Mouse (Mus musculus) forebrain, embryonic 16.5 days (tissue): ENCODE data around the gene Rpl36. TPM values are rescaled to one million over a fixed set of nuclear protein-coding genes. Genes with fewer than 3 reads are reported as not detected.
A peak's percentile ranks its signal among the peaks of the same experiment; 100 is the strongest.
"Not testable (repeated sequence)": the region's sequence is repeated elsewhere in the genome, so short reads cannot be mapped to it uniquely, and the experiment has no call there.

Experiments used
- ATAC-seq: fragments of 200-750 bp; cut with Nextera tagmentation; 2 replicates; pipeline ENCODE4 v1.8.0; 2017; ENCODE audit warnings: mild to moderate bottlenecking, moderate library complexity
- H3K27ac ChIP-seq: fragments of 300-500 bp; sonication (generic); 2 replicates; pipeline ENCODE4 v1.5.1; 2014; ENCODE audit warnings: low read length, control low read depth
- H3K27me3 ChIP-seq: fragments of 300-500 bp; sonication (generic); replicated peaks from 2 replicates; pipeline ENCODE4 v1.6.1; 2014; ENCODE audit warnings: low read length; ENCODE audit not compliant: control insufficient read depth, insufficient read depth
- H3K36me3 ChIP-seq: fragments of 300-500 bp; sonication (generic); 2 replicates; pipeline ENCODE4 v1.6.1; 2014; ENCODE audit not compliant: control insufficient read depth, insufficient read depth
- H3K4me1 ChIP-seq: fragments of 300-500 bp; sonication (generic); replicated peaks from 2 replicates; pipeline ENCODE4 v1.6.1; 2014; ENCODE audit warnings: low read length; ENCODE audit not compliant: control insufficient read depth, insufficient read depth
- H3K4me2 ChIP-seq: fragments of 300-500 bp; sonication (generic); 2 replicates; pipeline ENCODE4 v1.6.1; 2014; ENCODE audit warnings: mild to moderate bottlenecking, low read length, control low read depth
- H3K4me3 ChIP-seq: fragments of 300-500 bp; sonication (generic); replicated peaks from 2 replicates; pipeline ENCODE4 v1.5.1; 2014; ENCODE audit warnings: mild to moderate bottlenecking, low read length, control low read depth
- H3K9ac ChIP-seq: fragments of 300-500 bp; sonication (generic); replicated peaks from 2 replicates; pipeline ENCODE4 v1.6.1; 2014; ENCODE audit warnings: low read depth, low read length, control low read depth
- H3K9me3 ChIP-seq: fragments of 300-500 bp; sonication (generic); 2 replicates; pipeline ENCODE4 v1.6.1; 2016; ENCODE audit warnings: low read length; ENCODE audit not compliant: control insufficient read depth
- WGBS: fragments of 180-500 bp; shearing (Covaris S2); extraction: QIAGEN DNeasy Blood & Tissue Kit; methylation state at CpG from one replicate; pipeline ENCODE4 v1.1.7; 2014; 5-methylcytosine and 5-hydroxymethylcytosine counted together
- polyA plus RNA-seq: library from polyadenylated mRNA; unstranded; fragments of >200 nt; fragmentation: Nextera tagmentation; extraction: Ambion mirVana; gene quantifications from 2 replicates; pipeline ENCODE4 v1.2.1, GENCODE M21; 2015

The Rpl36 gene
- polyA plus RNA-seq, 1 experiment from 2014 or later = 921 TPM

DNA sequence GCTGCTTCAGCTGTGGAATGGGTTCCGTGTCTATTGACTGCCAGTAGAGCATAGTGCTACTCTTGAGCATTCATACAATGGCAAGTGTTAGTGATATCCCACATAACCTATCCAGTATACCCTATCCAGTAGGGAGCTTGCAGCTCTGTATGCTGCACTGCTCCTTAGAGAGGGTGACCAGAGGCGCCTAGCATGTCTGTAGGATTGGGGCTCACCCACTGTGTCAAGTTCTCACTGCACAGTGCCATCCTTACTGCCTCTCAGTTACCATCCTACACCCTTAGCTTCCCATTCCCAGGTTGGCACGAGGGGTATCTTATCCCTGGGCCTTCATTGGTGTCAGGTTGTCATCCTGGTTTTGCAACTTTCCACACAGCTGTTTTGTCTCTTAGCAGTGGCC, 8.8 kb upstream of the Rpl36 start:
- no peaks in the 10 kb centered on the region for H3K27me3 ChIP-seq
- no peak for ATAC-seq
- H3K9me3 ChIP-seq = no peaks in the 10 kb centered on the region
- H3K4me1 ChIP-seq = peaks cover 11% of the 10 kb centered on the region
- no peak overlapping the region for H3K4me2 ChIP-seq
- no peak overlapping the region for H3K9ac ChIP-seq
- 92% methylated on average over 3 of the region's 3 CpGs for WGBS
- H3K27ac ChIP-seq = no peak overlapping the region
- H3K36me3 ChIP-seq = peaks cover 69% of the 10 kb centered on the region
- H3K4me3 ChIP-seq = no peak overlapping the region

DNA sequence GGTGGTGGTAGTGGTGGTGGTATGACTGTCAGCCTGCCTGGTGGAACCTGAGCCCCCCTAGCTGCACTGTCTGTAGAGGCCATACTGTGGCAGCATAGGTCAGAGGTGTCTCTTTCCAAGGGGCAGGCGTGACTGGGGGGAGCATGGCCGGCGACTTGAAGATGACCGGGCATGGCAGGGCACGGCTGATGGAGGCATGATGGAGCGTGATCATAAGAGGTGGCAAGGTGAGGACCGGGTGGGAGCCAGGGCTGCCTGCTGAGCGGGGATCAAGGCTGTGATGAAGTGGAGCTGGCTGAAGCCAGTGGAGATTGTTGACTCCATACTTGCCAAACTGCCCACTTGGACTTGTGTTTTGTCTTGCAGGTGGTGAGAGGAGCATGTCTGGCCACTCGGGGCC, 7.8 kb upstream of the Rpl36 start:
- no peak for ATAC-seq
- Histone ChIP-seq H3K9me3 (no peaks in the 10 kb centered on the region), H3K27me3 (no peaks in the 10 kb centered on the region), H3K27ac (no peak overlapping the region), H3K36me3 (peaks cover 61% of the 10 kb centered on the region), H3K4me3 (no peak overlapping the region), H3K4me1 (peaks cover 16% of the 10 kb centered on the region), H3K9ac (no peak overlapping the region), H3K4me2 (no peak overlapping the region)
- 87% methylated on average over 9 of the region's 9 CpGs for WGBS

DNA sequence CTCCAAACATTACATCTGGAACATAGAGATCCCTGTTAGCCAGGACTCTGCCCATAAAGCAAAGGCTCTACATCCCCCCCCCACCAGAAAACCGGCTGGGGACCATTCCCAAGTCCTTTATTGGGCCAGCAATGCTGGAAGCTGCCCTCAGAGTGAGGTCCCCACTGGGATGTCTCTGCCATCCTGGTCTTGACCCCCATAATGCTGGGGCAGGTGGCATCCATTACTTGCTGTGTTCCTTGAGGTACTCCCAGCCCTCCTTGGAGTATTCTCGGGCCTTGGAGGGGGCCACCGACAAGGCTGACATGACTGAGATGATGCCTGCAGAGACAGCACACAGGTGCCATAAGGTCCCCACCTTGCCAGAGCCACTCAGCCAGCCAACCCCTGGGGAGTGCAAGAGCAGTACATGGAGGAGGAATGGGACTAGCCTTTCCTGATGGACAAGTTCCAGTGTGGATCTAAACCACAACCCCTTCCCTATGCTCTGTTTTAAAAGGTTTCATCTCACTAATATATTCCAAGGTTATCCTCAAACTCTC, 5.6 kb upstream of the Rpl36 start:
- Histone ChIP-seq H3K27ac (no peak overlapping the region), H3K4me1 (peaks cover 20% of the 10 kb centered on the region), H3K36me3 (peaks cover 42% of the 10 kb centered on the region), H3K27me3 (no peaks in the 10 kb centered on the region), H3K9me3 (no peaks in the 10 kb centered on the region), H3K4me2 (no peak overlapping the region), H3K9ac (no peak overlapping the region), H3K4me3 (no peak overlapping the region)
- ATAC-seq = no peak
- 80% methylated on average over 3 of the region's 3 CpGs for whole genome bisulfite sequencing

DNA sequence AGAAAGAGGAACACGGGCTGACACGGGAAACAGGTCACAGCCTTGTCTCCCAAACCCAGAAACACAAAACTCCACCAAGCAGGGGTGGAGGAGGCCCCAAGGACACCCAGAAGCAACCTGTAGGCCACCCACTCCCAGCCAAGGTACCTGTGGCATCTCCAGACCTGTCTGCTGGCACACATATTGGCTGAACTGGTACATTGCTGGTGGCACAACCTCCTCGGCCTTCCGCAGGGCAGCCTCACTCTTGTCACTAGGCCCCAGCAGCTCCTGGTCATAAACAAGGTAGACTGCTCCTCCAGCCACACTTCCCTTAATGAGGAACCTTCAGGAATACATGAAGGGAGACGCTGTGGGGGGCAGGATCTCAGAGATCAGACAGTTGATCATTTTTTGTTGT, 4.5 kb upstream of the Rpl36 start:
- no peak for ATAC-seq
- Histone ChIP-seq H3K27me3 (no peaks in the 10 kb centered on the region), H3K4me2 (peak overlapping the region; percentile 89), H3K4me1 (peaks cover 22% of the 10 kb centered on the region), H3K27ac (no peak overlapping the region), H3K36me3 (peaks cover 31% of the 10 kb centered on the region), H3K9me3 (no peaks in the 10 kb centered on the region), H3K9ac (0 out of 2 replicates have a peak overlapping the region, but pooled peaks have one; percentile 26), H3K4me3 (peak overlapping the region; percentile 76)
- 56% methylated on average over 5 of the region's 5 CpGs for WGBS

DNA sequence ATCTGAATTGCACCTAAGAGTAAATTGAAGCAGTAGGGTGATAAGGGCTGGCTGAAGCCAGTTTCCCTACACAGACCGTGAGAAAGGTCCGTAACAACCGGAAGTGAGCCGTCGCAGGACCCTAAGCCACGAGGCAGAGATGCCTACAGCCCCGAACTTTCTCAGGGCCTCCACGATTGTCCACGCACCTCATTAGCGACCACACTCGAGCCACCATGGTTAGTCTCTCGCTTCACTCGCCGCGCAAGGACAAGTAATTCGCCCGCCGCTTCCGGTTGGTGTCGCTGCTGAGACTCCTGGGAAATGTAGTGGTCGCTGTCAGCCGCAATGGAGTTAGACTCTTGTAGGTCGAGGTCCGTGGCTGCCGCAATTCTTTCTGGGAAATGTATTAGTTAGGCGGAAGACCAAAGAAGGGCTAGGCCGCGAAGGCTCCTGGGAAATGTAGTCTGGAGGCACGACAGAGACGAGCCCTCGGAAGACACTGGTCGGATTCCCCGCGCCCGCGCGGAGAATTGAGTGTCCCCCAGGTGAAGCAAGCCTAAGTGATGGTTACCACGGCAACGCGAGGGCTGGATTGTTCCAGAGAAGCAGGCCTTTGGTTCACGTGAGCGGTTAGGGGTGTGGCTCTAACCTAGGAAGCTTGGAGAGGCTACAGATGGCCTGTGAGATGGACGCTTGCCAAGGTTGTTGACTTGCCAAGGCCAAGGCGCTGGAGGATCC, 3.6 kb upstream of the Rpl36 start, which contains the start of gene 2410015M20Rik:
TSS of gene 2410015M20Rik (minus strand) at position 320 of the 720 bp plus-strand sequence.
- Histone ChIP-seq H3K36me3 (peaks cover 22% of the 10 kb centered on the region), H3K9me3 (no peaks in the 10 kb centered on the region), H3K4me3 (peak within 1 kb of the TSS; percentile 76), H3K4me1 (peaks cover 28% of the 10 kb centered on the region), H3K9ac (peak within 1 kb of the TSS; percentile 80), H3K27me3 (no peaks in the 10 kb centered on the region), H3K4me2 (peak within 1 kb of the TSS; percentile 89), H3K27ac (peak within 1 kb of the TSS; percentile 63)
- ATAC-seq = peak; percentile 90
- WGBS = under 1% methylated on average over 44 of the region's 44 CpGs

DNA sequence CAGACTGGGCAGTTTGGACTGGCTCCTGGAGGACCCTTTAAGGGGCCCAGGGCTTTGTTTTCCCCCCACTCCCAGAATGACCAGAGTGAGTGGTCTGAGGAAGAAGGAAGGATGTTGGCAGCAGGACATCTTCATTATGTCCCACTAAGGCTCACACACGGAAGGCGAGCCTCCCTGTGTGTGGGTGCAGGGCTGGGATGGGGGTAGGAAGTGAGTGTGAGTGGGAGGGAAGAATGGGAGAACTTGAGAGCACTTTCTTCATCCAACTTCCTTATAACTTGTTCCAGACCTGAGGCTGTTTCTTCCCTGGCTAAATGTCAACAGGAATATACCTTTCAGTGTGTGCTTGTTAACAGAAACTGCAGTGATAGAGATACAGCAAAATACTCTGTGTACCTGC, 1.9 kb upstream of the Rpl36 start:
- WGBS = 67% methylated on average over 2 of the region's 2 CpGs
- H3K27ac ChIP-seq = no peak overlapping the region
- H3K9me3 ChIP-seq = no peaks in the 10 kb centered on the region
- no peak overlapping the region for H3K4me2 ChIP-seq
- ATAC-seq = no peak
- H3K9ac ChIP-seq = no peak overlapping the region
- peaks cover 11% of the 10 kb centered on the region for H3K36me3 ChIP-seq
- peaks cover 37% of the 10 kb centered on the region for H3K4me1 ChIP-seq
- no peaks in the 10 kb centered on the region for H3K27me3 ChIP-seq
- H3K4me3 ChIP-seq = no peak overlapping the region

DNA sequence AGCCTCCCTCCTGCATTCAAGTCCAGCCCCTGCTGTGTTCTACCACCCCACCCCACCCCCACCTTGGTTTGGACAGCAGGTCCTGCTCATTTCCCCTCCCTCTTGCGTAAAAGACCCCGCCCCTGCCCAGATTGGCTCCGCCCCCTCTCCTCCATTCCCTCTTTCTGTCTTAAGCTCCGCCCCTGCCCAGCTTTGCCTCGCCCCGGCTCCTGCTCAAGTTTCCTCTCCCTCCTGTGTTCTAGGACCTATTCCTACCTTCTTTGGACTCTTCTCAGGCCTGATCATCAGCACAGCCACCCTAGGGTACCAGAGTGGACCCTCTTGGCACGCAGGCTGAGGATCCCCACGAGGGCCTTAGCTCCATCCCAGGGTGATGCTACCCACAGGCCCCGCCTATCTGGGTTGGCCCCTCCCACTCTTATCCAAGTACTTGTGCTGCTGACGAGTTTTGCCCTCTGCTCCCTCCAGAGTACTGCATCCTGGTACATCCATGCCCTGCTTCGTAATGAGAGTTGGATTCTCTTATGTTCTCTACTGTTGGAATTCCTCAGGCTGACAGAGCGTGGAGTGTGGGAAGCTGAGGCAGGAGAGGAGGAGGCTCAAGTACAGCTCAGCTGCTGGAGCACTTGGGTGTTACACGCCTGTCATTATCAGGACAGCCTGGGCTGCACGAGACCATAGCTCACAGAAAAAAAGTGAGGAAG, 1.2 kb upstream of the Rpl36 start:
- Histone ChIP-seq H3K27me3 (no peaks in the 10 kb centered on the region), H3K9ac (no peak overlapping the region)

DNA sequence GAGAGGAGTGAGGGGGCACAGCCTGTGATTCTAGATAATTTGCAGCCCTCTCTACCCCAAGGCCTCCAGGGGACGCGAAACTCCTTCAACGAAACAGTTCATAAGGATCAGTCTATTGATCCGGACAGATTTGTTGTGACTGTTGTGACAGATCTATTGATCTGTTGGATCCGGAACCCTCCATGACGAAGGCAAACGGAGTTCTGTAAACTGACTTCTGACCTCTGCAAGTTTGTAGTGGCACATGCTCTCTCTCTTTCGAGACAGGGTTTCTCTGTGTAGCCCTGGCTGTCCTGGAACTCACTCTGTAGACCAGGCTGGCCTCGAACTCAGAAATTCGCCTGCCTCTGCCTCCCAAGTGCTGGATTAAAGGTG, 664 bp upstream of the Rpl36 start:
- H3K4me1 ChIP-seq = peaks cover 37% of the 10 kb centered on the region
- ATAC-seq, H3K36me3 ChIP-seq, H3K9ac ChIP-seq, H3K27me3 ChIP-seq, H3K9me3 ChIP-seq, H3K4me2 ChIP-seq, H3K27ac ChIP-seq, H3K4me3 ChIP-seq: not testable (repeated sequence)
- 81% methylated on average over 10 of the region's 10 CpGs for WGBS

More for the DNA sequence above, 1.2 kb upstream of the Rpl36 start:
- no peaks in the 10 kb centered on the region for H3K9me3 ChIP-seq
- H3K4me3 ChIP-seq = no peak overlapping the region
- H3K27ac ChIP-seq = no peak overlapping the region
- no peak overlapping the region for H3K4me2 ChIP-seq
- peaks cover 37% of the 10 kb centered on the region for H3K4me1 ChIP-seq
- 13% methylated on average over 14 of the region's 14 CpGs for WGBS
- no peak for ATAC-seq
- H3K36me3 ChIP-seq = peaks cover 6% of the 10 kb centered on the region; the same call in 1 of the 2 replicates

DNA sequence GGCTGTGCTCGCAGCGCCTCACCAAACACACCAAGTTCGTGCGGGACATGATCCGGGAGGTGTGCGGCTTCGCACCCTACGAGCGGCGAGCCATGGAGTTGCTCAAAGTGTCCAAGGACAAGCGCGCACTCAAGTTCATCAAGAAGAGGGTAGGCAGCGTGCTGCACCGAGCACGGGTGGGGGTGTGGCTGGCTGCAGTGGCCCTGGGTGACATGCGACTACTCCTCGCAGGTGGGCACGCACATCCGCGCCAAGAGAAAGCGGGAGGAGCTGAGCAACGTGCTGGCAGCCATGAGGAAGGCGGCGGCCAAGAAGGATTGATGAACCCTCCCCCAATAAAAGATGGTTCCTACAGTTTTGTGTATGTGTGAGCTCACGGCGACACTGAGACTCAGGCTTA, 677 bp downstream of the Rpl36 start:
- Histone ChIP-seq H3K36me3 (peaks cover 14% of the 10 kb centered on the region), H3K9ac (peak overlapping the region; percentile 74), H3K4me2 (peak overlapping the region; percentile 87), H3K4me3 (peak overlapping the region; percentile 71), H3K4me1 (peaks cover 27% of the 10 kb centered on the region), H3K27ac (peak overlapping the region; percentile 89)
- H3K27me3 ChIP-seq, H3K9me3 ChIP-seq, ATAC-seq: not testable (repeated sequence)
- under 1% methylated on average over 26 of the region's 26 CpGs for WGBS
